Mouse (Mus musculus) stomach, embryonic 15.5 days (tissue): ENCODE data around the gene Ccdc103. TPM values are rescaled to one million over a fixed set of nuclear protein-coding genes. Genes with fewer than 3 reads are reported as not detected.

ENCODE experiments used
- ATAC-seq: fragments of 200-750 bp; cut with Nextera tagmentation; 2 replicates; pipeline ENCODE4 v1.8.0; 2017; ENCODE audit warnings: low read depth, moderate number of reproducible peaks, moderate TSS enrichment; ENCODE audit not compliant: insufficient read depth, low FRiP score
- H3K27ac ChIP-seq: fragments of 300-500 bp; sonication (generic); 2 replicates; pipeline ENCODE4 v1.5.1; 2015; ENCODE audit warnings: mild to moderate bottlenecking, inconsistent platforms
- H3K27me3 ChIP-seq: fragments of 300-500 bp; sonication (generic); replicated peaks from 2 replicates; pipeline ENCODE4 v1.6.1; 2015; ENCODE audit warnings: inconsistent platforms
- H3K36me3 ChIP-seq: fragments of 300-500 bp; sonication (generic); 2 replicates; pipeline ENCODE4 v1.6.1; 2015; ENCODE audit warnings: inconsistent platforms
- H3K4me1 ChIP-seq: fragments of 300-500 bp; sonication (generic); 2 replicates; pipeline ENCODE4 v1.6.1; 2015; ENCODE audit warnings: inconsistent platforms
- H3K4me2 ChIP-seq: fragments of 300-500 bp; sonication (generic); 2 replicates; pipeline ENCODE4 v1.6.1; 2015; ENCODE audit warnings: mild to moderate bottlenecking, inconsistent platforms
- H3K4me3 ChIP-seq: fragments of 300-500 bp; sonication (generic); replicated peaks from 2 replicates; pipeline ENCODE4 v1.5.1; 2015; ENCODE audit warnings: inconsistent platforms
- H3K9ac ChIP-seq: fragments of 300-500 bp; sonication (generic); 2 replicates; pipeline ENCODE4 v1.6.1; 2015; ENCODE audit warnings: inconsistent platforms
- H3K9me3 ChIP-seq: fragments of 300-500 bp; sonication (generic); 2 replicates; pipeline ENCODE4 v1.6.1; 2016; ENCODE audit warnings: inconsistent platforms
- WGBS: fragments of 180-500 bp; shearing (Covaris S2); methylation state at CpG from one replicate; pipeline ENCODE4 v1.1.7; 2015; 5-methylcytosine and 5-hydroxymethylcytosine counted together
- polyA plus RNA-seq: library from polyadenylated mRNA; unstranded; fragments of >200 nt; fragmentation: Nextera tagmentation; extraction: Ambion mirVana; gene quantifications from 2 replicates; pipeline ENCODE4 v1.2.1, GENCODE M21; 2015

The Ccdc103 gene
- polyA plus RNA-seq, 1 experiment from 2014 or later: 1.1 TPM

DNA sequence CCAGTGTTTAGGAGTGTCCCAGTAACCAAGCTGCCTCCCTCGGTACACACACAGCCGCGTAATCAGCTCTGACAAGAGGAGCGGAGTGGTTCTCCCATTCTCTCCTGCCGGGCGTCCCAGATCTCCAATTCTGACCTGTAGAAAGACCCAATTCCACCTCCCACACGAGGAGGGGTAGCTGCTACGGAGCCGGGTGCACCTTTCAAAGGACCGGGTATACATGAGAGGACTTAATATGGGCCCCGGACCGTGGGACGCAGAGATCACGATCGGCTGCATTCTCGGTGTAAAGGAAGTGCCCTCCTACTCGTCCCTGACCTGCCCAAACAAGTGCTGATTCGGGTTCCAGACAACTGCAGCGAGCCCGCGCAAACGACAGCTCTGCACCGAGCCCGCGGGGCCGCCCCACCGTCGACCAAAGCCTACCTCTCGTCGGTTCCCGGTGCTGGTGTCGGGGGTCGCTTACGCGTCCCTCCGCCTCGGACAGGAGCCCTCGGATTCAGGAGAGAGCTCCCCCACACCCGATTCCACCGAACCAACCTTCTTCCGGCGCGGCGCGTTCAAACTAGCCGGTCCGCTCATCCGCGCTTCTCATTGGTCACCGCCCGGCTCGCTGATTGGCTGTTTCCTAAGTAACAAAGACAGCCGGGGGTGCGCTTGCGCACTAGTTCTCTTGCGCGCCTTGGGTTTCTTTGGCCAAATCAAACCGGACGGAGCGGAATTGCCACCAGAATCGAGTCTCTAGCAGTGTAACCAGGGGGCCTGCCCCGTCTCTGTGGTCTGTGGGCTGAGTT is 43.8 kb downstream of the Ccdc103 start, which contains the start of gene Kif18b:
TSS of gene Kif18b (minus strand) at position 568 of the 794 bp plus-strand sequence.
- Histone ChIP-seq H3K27me3 (no peaks in the 10 kb centered on the region), H3K4me1 (peaks cover 15% of the 10 kb centered on the region; the same call in 1 of the 2 replicates), H3K9me3 (no peaks in the 10 kb centered on the region), H3K27ac (peak within 1 kb of the TSS; percentile 90), H3K4me2 (peak within 1 kb of the TSS; percentile 70), H3K9ac (peak within 1 kb of the TSS; percentile 59), H3K4me3 (peak within 1 kb of the TSS; percentile 71), H3K36me3 (no peaks in the 10 kb centered on the region)
- WGBS: under 1% methylated on average over 62 of the region's 62 CpGs
- peak; percentile 93 for ATAC-seq

DNA sequence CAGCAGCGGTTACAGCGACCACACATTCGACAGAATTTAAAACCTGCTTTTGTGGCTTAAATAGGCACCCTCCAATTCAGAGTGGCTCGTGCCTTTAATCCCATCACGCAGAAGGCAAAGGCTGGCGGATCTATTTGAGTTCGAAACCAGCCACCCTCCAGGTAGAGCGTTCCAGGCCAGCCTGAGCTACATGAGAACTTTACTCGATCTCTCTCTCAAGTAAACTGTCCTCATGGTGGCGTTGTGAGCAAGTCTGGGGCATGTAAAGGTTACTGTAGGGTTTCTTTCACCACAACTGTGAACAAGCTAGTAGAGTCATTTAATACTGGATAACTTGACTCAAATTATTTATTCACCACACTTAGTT is 44.3 kb downstream of the Ccdc103 start:
- H3K4me3 ChIP-seq: peak overlapping the region; percentile 71
- 2% methylated on average over 10 of the region's 10 CpGs for WGBS
- no peaks in the 10 kb centered on the region for H3K27me3 ChIP-seq
- no peaks in the 10 kb centered on the region for H3K9me3 ChIP-seq
- H3K4me2 ChIP-seq: peak overlapping the region; percentile 70
- ATAC-seq: peak; percentile 17; the same call in 1 of the 2 replicates
- H3K4me1 ChIP-seq: peaks cover 15% of the 10 kb centered on the region; the same call in 1 of the 2 replicates
- H3K27ac ChIP-seq: peak overlapping the region; percentile 90
- H3K9ac ChIP-seq: no peak overlapping the region
- H3K36me3 ChIP-seq: no peaks in the 10 kb centered on the region

DNA sequence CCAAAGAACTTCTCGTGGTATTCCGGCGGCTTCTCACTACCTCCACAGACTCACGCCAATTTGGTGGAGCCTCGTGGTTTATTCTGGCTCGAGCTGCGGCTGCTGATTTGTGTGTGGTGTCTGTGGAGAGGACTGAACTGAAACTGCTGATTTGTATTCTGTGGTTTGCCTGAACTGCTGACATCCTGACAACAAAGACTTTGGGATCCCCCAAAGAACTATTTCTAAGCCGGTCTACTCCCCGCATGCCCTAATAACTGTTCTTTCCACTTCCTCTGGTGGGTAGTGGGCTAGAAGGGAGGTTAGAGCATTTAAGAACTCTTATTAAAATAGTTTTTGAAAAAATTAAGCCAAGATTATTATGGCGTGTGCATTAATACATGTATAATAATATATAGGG is 49.7 kb downstream of the Ccdc103 start:
- Histone ChIP-seq H3K4me3 (no peak overlapping the region), H3K9ac (no peak overlapping the region), H3K4me2 (no peak overlapping the region), H3K27me3 (no peaks in the 10 kb centered on the region), H3K9me3 (no peaks in the 10 kb centered on the region), H3K4me1 (no peaks in the 10 kb centered on the region), H3K36me3 (no peaks in the 10 kb centered on the region), H3K27ac (no peak overlapping the region)
- ATAC-seq: no peak
- WGBS: 90% methylated on average over 10 of the region's 10 CpGs

Other genes with a start within 250 kb of the Ccdc103 start
- gene Meioc, start 217.5 kb upstream of the Ccdc103 start, polyA plus RNA-seq: 0.55 and 1.0 TPM in 2 replicates
- gene Ccdc43, start 183.4 kb upstream of the Ccdc103 start, polyA plus RNA-seq: 38.3 and 41.4 TPM in 2 replicates
- 4.7 and 7.7 TPM in 2 replicates for gene Adam11, start 119.8 kb upstream of the Ccdc103 start, polyA plus RNA-seq
- 39.0 and 43.7 TPM in 2 replicates for gene Gjc1, start 61.5 kb upstream of the Ccdc103 start, polyA plus RNA-seq
- gene Higd1b, start 45.4 kb upstream of the Ccdc103 start, polyA plus RNA-seq: 1.4 and 1.5 TPM in 2 replicates
- gene Eftud2, start 219 bp upstream of the Ccdc103 start, polyA plus RNA-seq: 155 and 169 TPM in 2 replicates
- gene Fam187a, start 4.0 kb downstream of the Ccdc103 start, polyA plus RNA-seq: not detected in 2 replicates
- 0.70 and 1.2 TPM in 2 replicates for gene Gfap, start 19.7 kb downstream of the Ccdc103 start, polyA plus RNA-seq
- gene Kif18b, start 43.9 kb downstream of the Ccdc103 start, polyA plus RNA-seq: 9.5 TPM in 2 replicates
- 5.1 and 5.6 TPM in 2 replicates for gene C1ql1, start 65.5 kb downstream of the Ccdc103 start, polyA plus RNA-seq
- gene Nmt1, start 147.0 kb downstream of the Ccdc103 start, polyA plus RNA-seq: 48.5 and 52.2 TPM in 2 replicates
- 107 TPM in 2 replicates for gene Dcakd, start 147.1 kb downstream of the Ccdc103 start, polyA plus RNA-seq
- 3.5 and 3.6 TPM in 2 replicates for gene Plcd3, start 220.5 kb downstream of the Ccdc103 start, polyA plus RNA-seq
- 19.2 and 23.7 TPM in 2 replicates for gene Acbd4, start 220.5 kb downstream of the Ccdc103 start, polyA plus RNA-seq
- gene Hexim1, start 235.0 kb downstream of the Ccdc103 start, polyA plus RNA-seq: 5.1 and 5.4 TPM in 2 replicates